Mouse (Mus musculus) MEL (cell line): ENCODE data around the gene Topaz1.

ENCODE experiments used
- E2F4 ChIP-seq: IDR thresholded peaks from 2 replicates; pipeline ENCODE4 v1.6.1; 2011; ENCODE audit warnings: low read depth, low read length, improper control_type of control experiment, borderline replicate concordance
- GABPA ChIP-seq: IDR thresholded peaks from 2 replicates; pipeline ENCODE4 v1.6.1; 2012; ENCODE audit warnings: low read depth, mild to moderate bottlenecking, inconsistent platforms, low read length, improper control_type of control experiment, moderate library complexity
- POLR2A ChIP-seq, 2 experiments: IDR thresholded peaks; 2 replicates each; pipeline ENCODE4 v1.6.1; 2011 to 2012; ENCODE audit warnings: low read length in 2 of 2, mild to moderate bottlenecking in 2 of 2, control low read depth in 1 of 2, improper control_type of control experiment in 1 of 2, low read depth in 1 of 2, moderate library complexity in 1 of 2; ENCODE audit not compliant: control insufficient read depth in 1 of 2, insufficient read depth in 1 of 2, poor library complexity in 1 of 2

- TF ChIP-seq E2F4: no peak
- TF ChIP-seq GABPA: no peak
- no peak for TF ChIP-seq POLR2A (IDR thresholded peaks at IDR 0.05; ENCODE audit: control insufficient read depth in 1 of 2, insufficient read depth in 1 of 2, low read depth in 1 of 2, low read length in 2 of 2, poor library complexity in 1 of 2)
Measured at GRCm38 (mm10) chr9:122716131-122716921, 30.8 kb upstream of the Topaz1 start.
